Mouse (Mus musculus): ENCODE results near the gene Slc4a1.

DNA sequence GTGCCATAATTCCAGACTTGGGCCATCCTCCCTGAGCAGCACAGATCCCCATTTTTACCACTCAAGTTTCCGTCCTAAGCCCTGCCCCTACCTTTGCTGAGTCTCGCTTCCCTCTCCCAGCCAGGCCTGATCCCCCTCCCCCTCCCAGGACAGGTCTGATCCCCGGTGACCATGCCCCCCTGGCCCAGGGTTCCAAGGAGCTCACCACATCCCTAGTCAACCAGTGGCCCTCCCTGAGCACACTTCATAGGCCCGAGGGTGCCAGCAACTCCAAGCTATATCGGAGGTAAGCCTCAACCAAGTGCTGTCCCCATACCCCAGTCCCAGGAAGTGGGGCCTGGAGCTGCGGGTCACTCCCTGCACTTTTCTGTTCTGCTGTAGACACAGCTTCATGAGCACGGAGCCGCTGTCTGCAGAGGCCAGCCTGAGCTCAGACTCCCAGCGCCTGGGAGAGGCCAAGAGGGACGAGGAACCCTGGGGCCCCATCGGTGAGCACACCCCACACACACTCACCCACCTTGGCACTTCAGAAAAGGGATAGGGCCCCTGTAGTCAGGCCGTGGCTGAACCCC lies 34.6 kb upstream of the Slc4a1 start:
- TF ChIP-seq POLR2A (IDR thresholded peaks at IDR 0.05; ENCODE audit: extremely low read depth, insufficient read depth, low read length) (no peak), CTCF (IDR thresholded peaks at IDR 0.05; ENCODE audit: low read depth, low read length) (no peak)

Data from liver, adult 2 months (tissue).